Mouse (Mus musculus) liver, postnatal 0 days (tissue): Measurements from ENCODE around the gene Cep295nl. TPM values are rescaled to one million over a fixed set of nuclear protein-coding genes. Genes with fewer than 3 reads are reported as not detected.
"Not testable (repeated sequence)": the region's sequence is repeated elsewhere in the genome, so short reads cannot be mapped to it uniquely, and the experiment has no call there.

Experiments
- ATAC-seq: fragments of 200-750 bp; cut with Nextera tagmentation; 2 replicates; pipeline ENCODE4 v1.8.0; 2017; ENCODE audit warnings: mild to moderate bottlenecking, moderate library complexity
- DNase-seq: peaks from one replicate; pipeline ENCODE4 v3.0.0-alpha.2; 2016
- H3K27ac ChIP-seq: fragments of 300-500 bp; sonication (generic); 2 replicates; pipeline ENCODE4 v1.5.1; 2014; ENCODE audit warnings: antibody characterized with exemption, moderate library complexity, mild to moderate bottlenecking, low read depth
- H3K27me3 ChIP-seq: fragments of 300-500 bp; sonication (generic); 2 replicates; pipeline ENCODE4 v1.6.1; 2014; ENCODE audit warnings: low read length, control low read depth, mixed read lengths; ENCODE audit not compliant: insufficient read depth
- H3K36me3 ChIP-seq: fragments of 300-500 bp; sonication (generic); replicated peaks from 2 replicates; pipeline ENCODE4 v1.6.1; 2014; ENCODE audit warnings: mild to moderate bottlenecking, control low read depth, low read length, moderate library complexity, mixed read lengths; ENCODE audit not compliant: insufficient read depth
- H3K4me1 ChIP-seq: fragments of 300-500 bp; sonication (generic); 2 replicates; pipeline ENCODE4 v1.6.1; 2014; ENCODE audit warnings: antibody characterized with exemption, mild to moderate bottlenecking, control low read depth; ENCODE audit not compliant: insufficient read depth
- H3K4me2 ChIP-seq: fragments of 300-500 bp; sonication (generic); 2 replicates; pipeline ENCODE4 v1.6.1; 2014; ENCODE audit warnings: low read depth, mild to moderate bottlenecking, low read length, moderate library complexity, mixed read lengths
- H3K4me3 ChIP-seq: fragments of 300-500 bp; sonication (generic); 2 replicates; pipeline ENCODE4 v1.5.1; 2014; ENCODE audit warnings: low read depth, low read length
- H3K9ac ChIP-seq: fragments of 300-500 bp; sonication (generic); replicated peaks from 2 replicates; pipeline ENCODE4 v1.6.1; 2014; ENCODE audit warnings: mild to moderate bottlenecking, moderate library complexity
- H3K9me3 ChIP-seq: fragments of 300-500 bp; sonication (generic); 2 replicates; pipeline ENCODE4 v1.6.1; 2016; ENCODE audit warnings: mild to moderate bottlenecking, control low read depth, low read length, mixed read lengths
- CTCF ChIP-seq: sonication (generic); IDR thresholded peaks from 2 replicates; pipeline ENCODE4 v1.5.1; 2016; ENCODE audit warnings: antibody characterized with exemption, low read depth
- EP300 ChIP-seq: IDR thresholded peaks from 2 replicates; pipeline ENCODE4 v1.6.1; 2016; ENCODE audit warnings: antibody characterized with exemption, low read depth, mild to moderate bottlenecking
- WGBS: fragments of 180-500 bp; shearing (Covaris S2); extraction: QIAGEN DNeasy Blood & Tissue Kit; methylation state at CpG from one replicate; pipeline ENCODE4 v1.1.7; 2014; ENCODE audit not compliant: insufficient replicate concordance; 5-methylcytosine and 5-hydroxymethylcytosine counted together
- polyA plus RNA-seq: library from polyadenylated mRNA; unstranded; fragments of >200 nt; fragmentation: Nextera tagmentation; extraction: Ambion mirVana; gene quantifications from 2 replicates; pipeline ENCODE4 v1.2.1, GENCODE M21; 2015

Gene Cep295nl
- polyA plus RNA-seq = 0.05 TPM in 1 of 2 replicates, not detected in the other

DNA sequence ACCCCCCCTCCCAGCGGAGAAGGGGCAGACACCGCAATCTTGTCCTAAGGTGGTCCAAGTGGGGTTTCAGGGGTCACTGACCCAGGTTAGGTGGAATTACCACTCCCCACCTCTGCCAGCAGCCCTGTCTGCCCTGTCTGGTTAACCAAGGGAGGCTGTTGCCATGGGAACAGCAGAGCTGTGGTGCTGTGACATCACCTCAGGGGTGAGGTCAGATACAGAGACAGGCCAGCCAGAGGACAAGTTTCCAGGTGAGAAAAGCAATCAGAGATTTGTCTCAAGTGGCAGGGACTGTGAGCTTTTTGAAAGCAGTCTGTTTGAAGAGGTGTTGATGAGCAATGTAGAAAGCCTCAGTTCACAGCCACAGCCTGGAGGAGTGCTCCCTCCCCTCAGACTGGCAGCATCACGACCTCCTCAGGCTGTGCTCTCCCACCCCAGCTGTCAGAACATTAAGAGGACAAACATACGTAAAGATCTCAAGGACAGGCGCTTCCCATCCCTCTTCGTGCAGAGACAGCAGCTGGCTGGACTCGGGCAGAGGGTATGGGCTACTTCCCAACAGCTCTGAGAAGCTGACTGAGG is at the start of gene Cep295nl:
TSS of gene Cep295nl (minus strand) at position 101 of the 582 bp plus-strand sequence.
- Histone ChIP-seq H3K4me3 (no peak within 1 kb of the TSS), H3K4me2 (no peak within 1 kb of the TSS), H3K27ac (no peak within 1 kb of the TSS), H3K4me1 (no peaks in the 10 kb centered on the region), H3K9me3 (no peaks in the 10 kb centered on the region), H3K36me3 (no peaks in the 10 kb centered on the region), H3K27me3 (no peaks in the 10 kb centered on the region), H3K9ac (no peak within 1 kb of the TSS)
- WGBS = 51% methylated on average over 7 of the region's 7 CpGs
- TF ChIP-seq EP300 = no peak
- no peak for TF ChIP-seq CTCF
- no peak for DNase-seq
- no peak for ATAC-seq

DNA sequence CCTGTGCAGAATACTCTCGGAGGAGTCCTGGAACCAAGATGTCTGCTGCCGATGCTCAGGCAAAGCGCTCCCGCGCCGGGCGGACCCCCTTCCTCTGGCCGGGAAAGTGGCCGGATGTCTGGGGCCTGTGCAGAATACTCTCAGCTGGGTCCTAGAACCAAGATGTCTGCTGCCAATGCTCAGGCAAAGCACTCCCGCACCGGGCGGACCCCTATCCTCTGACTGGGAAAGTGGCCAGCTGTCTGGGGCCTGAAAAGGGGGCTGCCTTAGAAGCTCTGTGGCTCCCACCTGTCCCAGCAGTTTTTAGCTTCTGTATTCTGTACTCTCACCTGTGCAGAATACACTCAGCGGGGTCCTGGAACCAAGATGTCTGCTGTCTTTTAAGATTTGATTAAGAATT is 45.5 kb upstream of the Cep295nl start:
- H3K27ac ChIP-seq, H3K4me1 ChIP-seq, DNase-seq, H3K27me3 ChIP-seq, H3K36me3 ChIP-seq, H3K9me3 ChIP-seq, ATAC-seq, H3K4me2 ChIP-seq, H3K4me3 ChIP-seq, H3K9ac ChIP-seq: not testable (repeated sequence)
- 82% methylated on average over 13 of the region's 13 CpGs for WGBS

DNA sequence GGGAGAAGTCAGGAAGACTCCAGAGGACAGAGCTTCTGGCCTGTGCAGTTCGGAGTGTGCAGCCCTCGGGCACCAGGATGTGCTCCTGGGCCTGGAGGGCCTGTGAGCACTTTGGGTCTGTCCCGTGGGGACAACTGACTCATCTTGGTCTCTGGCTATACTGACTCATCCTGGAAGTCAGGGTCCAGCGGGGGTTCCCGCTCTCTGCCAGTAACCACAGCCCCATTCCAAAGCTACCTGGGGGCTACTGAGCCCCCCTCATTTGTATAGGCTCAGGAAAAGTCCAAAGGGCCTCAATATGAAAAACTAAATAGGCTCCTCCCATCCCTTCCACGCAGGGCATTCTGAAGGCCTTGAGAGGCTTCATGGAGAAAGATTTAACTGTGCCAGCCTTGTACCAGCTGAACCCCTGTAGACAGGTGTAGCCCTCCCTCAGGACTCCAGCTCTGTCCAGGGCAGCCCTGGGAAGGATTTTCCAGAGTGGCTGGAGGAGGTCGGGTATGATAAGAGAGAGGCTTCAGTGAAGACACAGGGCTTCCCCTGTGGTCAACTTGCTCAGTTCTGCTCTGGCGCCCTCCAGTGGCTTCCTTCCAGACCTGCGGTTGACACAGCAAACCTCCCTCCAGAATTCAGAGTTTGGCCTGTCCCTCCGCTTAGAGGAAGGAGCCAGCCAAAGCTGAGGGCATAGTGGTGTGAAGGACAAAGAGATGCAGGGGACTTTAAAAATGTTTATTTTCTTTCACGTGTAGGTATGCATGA is 37.1 kb upstream of the Cep295nl start:
- peak; percentile 87 for TF ChIP-seq CTCF
- TF ChIP-seq EP300 = no peak
- Histone ChIP-seq H3K9me3 (no peaks in the 10 kb centered on the region), H3K27ac (no peak overlapping the region), H3K27me3 (no peaks in the 10 kb centered on the region), H3K9ac (no peak overlapping the region), H3K36me3 (no peaks in the 10 kb centered on the region), H3K4me3 (no peak overlapping the region), H3K4me2 (no peak overlapping the region), H3K4me1 (no peaks in the 10 kb centered on the region)
- peak; percentile 85 for DNase-seq
- peak; percentile 45; the same call in 1 of the 2 replicates for ATAC-seq
- WGBS = 33% methylated on average over 11 of the region's 11 CpGs

DNA sequence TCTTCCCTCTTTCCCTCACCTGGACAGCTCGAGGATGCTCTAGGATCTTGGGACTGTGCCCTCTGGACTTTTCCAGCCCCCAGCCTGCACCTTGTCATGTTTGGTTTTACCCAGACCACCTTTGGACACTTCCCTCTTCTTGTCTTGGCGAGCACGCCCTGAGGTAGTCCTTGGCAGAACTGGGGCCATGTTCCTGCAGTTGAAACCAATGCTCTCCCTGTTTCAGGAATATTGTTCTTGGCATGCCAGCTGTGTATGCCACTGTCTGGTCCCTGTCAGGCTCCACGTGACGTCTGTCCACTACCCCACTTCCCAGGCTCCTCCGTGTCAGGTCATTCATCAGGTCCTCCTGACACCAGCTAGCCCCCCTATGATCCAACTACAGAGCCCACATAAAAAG is 36.4 kb upstream of the Cep295nl start:
- no peak for ATAC-seq
- Histone ChIP-seq H3K4me1 (no peaks in the 10 kb centered on the region), H3K4me2 (no peak overlapping the region), H3K27ac (no peak overlapping the region), H3K9ac (no peak overlapping the region), H3K4me3 (no peak overlapping the region), H3K36me3 (no peaks in the 10 kb centered on the region), H3K27me3 (no peaks in the 10 kb centered on the region), H3K9me3 (no peaks in the 10 kb centered on the region)
- no peak for DNase-seq
- no peak for TF ChIP-seq CTCF
- 71% methylated on average over 6 of the region's 6 CpGs for WGBS

DNA sequence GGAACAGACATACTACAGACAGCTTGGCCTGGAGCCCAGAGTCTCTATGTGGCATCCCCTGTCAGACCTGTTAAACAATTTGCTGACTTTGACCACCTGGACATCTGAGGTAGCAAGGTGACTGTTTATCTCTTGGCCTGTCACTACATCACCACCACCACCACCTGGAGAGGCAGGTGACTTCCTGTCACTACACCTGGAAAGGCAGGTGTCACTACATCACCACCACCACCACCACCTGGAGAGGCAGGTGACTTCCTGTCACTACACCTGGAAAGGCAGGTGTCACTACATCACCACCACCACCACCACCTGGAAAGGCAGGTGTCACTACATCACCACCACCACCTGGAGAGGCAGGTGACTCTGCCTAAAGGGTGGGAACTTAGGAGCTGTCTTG is 34.0 kb upstream of the Cep295nl start:
- not testable (repeated sequence) for DNase-seq, H3K27me3 ChIP-seq, H3K4me2 ChIP-seq, ATAC-seq, H3K4me1 ChIP-seq, H3K9me3 ChIP-seq, H3K9ac ChIP-seq, H3K27ac ChIP-seq, H3K36me3 ChIP-seq, H3K4me3 ChIP-seq

DNA sequence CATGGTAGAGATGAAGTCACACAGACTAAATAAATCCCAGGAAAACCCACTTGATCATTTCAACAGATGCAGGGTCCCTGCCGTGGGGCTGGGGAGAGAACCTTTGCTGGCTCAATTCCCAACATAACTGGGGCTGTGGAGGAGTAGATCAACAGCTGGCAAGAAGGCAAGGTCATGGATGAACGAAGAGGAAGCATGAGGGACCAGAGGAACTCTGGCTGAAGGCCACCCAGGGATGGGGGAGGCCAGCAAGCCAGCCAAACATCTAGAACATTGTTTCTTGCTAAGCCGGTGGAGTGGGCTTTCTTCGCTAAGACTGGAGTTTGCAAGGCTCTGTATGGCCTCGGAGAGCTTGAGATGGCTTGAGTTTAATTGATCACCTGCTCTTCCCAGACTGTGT is 33.6 kb upstream of the Cep295nl start:
- no peak overlapping the region for H3K27ac ChIP-seq
- 71% methylated on average over 5 of the region's 5 CpGs for WGBS
- no peak for ATAC-seq
- H3K4me3 ChIP-seq = no peak overlapping the region
- no peak overlapping the region for H3K9ac ChIP-seq
- no peaks in the 10 kb centered on the region for H3K36me3 ChIP-seq
- DNase-seq = no peak
- no peaks in the 10 kb centered on the region for H3K9me3 ChIP-seq
- TF ChIP-seq EP300 (no peak), CTCF (no peak)
- no peaks in the 10 kb centered on the region for H3K27me3 ChIP-seq
- H3K4me1 ChIP-seq = no peaks in the 10 kb centered on the region
- no peak overlapping the region for H3K4me2 ChIP-seq

DNA sequence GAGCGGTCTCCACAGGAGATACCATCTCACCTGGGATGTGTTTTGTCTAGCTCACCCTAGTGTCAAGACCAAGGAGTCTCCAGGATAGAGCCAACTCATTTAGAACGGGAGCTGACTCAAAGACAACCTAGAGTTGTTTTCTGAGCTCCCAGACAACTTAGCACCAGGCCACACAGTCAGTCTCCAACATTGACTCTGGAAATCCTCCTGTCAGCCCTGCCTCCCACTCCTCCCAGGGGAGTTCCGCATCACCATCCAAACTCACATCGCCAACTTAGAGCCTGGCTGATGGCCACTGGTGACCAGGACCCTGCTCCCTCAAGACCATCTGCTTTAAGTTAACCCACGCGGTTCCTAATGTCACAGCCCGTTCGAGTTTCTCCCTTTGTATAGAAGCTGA is 33.2 kb upstream of the Cep295nl start:
- Histone ChIP-seq H3K9me3 (no peaks in the 10 kb centered on the region), H3K27ac (no peak overlapping the region), H3K36me3 (no peaks in the 10 kb centered on the region), H3K27me3 (no peaks in the 10 kb centered on the region), H3K4me1 (no peaks in the 10 kb centered on the region), H3K9ac (no peak overlapping the region), H3K4me3 (no peak overlapping the region), H3K4me2 (no peak overlapping the region)
- ATAC-seq (no peak), DNase-seq (no peak)
- TF ChIP-seq CTCF (no peak), EP300 (no peak)
- 77% methylated on average over 8 of the region's 8 CpGs for WGBS
